Mouse (Mus musculus): ENCODE results near the gene Disp2.

DNA sequence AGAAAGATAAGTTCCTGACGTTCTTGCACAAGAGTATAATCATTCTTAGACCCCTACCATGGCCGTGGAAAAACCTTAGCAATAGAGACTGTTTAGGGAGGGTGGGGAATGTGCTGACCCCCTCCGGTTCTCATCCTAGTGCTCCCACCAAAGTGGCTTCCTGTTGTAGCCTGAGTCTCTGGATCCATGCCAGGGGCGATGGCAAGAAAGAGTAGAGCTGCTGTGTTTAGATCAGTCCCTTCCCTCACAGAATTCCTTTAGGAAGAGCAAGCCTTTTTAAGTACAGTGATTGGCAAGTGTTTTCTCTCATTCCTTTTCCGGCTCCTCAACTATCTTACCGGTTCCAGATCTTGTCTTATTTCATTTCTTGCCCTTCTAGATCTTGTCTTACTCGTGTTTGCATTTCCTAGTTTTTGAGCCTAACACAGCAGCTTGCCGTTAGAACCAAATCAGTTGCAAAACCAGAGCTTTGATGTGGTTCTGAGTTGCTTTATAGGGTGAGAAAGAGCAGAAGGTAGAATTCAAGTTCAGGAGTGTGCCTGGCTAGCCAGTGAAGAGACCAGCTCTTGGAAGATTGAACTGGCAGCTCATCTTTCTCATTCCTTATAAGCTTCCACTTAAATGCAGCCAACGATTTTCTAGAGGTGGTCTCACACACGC is 32.1 kb upstream of the Disp2 start:
- TF ChIP-seq POLR2AphosphoS5 (IDR thresholded peaks at IDR 0.05; ENCODE audit: borderline replicate concordance, low read depth, low read length) (no peak), HCFC1 (IDR thresholded peaks at IDR 0.05; ENCODE audit: low read depth, low read length) (no peak)

Data from MEL (cell line).